In the genomic region with DNA sequence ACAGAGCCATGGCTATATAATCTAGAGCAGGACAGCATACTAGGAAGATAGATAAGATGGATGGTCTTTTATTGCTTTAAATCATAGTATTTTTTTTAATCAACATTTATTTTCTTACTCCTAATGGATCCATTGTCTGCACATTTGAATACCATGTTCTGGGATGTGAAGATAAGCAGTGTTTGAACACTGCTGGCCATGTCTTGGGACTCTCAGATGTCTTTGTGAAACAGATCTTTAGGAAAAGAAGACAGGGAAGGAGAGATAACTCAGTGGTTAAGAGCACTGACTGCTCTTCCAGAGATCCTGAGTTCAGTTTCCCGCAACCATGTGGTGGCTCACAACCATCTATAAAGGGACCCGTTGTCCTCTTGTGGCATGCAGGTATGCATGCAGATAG, we compare ENCODE assay signal across 31 mouse cellular contexts.
"Had no signal": no experiment of that assay in that cellular context is flagged by ENCODE, and none has a peak within 500 bp of the region (broad histone marks: within the 10 kb centered on the region; RNA-seq: fewer than 3 reads in every experiment).

No protein-coding gene starts in this region.

- H3K36me3 ChIP-seq: limb, embryonic 10.5 days; limb, embryonic 12.5 days; limb, embryonic 13.5 days; limb, embryonic 15.5 days; liver, embryonic 12.5 days; liver, embryonic 15.5 days; lung, embryonic 15.5 days; midbrain, embryonic 12.5 days; midbrain, embryonic 13.5 days; midbrain, embryonic 15.5 days; neural tube, embryonic 12.5 days; neural tube, embryonic 13.5 days had no signal

- H3K4me3 ChIP-seq: left cerebral cortex, adult 2 months; limb, embryonic 10.5 days; limb, embryonic 12.5 days; limb, embryonic 13.5 days; limb, embryonic 15.5 days; liver, embryonic 12.5 days; liver, embryonic 15.5 days; lung, embryonic 15.5 days; megakaryocyte, embryonic 14.5 days; midbrain, embryonic 12.5 days; midbrain, embryonic 13.5 days; midbrain, embryonic 15.5 days; myocyte; neural tube, embryonic 12.5 days; neural tube, embryonic 13.5 days had no signal

- H3K27me3 ChIP-seq: limb, embryonic 12.5 days; limb, embryonic 13.5 days; limb, embryonic 15.5 days; liver, embryonic 12.5 days; liver, embryonic 15.5 days; lung, embryonic 15.5 days; megakaryocyte, embryonic 14.5 days; midbrain, embryonic 12.5 days; midbrain, embryonic 13.5 days; midbrain, embryonic 15.5 days; neural tube, embryonic 12.5 days; neural tube, embryonic 13.5 days had no signal

- H3K9ac ChIP-seq: limb, embryonic 12.5 days; limb, embryonic 13.5 days; limb, embryonic 15.5 days; liver, embryonic 12.5 days; liver, embryonic 14.5 days; liver, embryonic 15.5 days; liver, postnatal 0 days; lung, embryonic 14.5 days; lung, embryonic 15.5 days; midbrain, embryonic 12.5 days; midbrain, embryonic 13.5 days; midbrain, embryonic 15.5 days; neural tube, embryonic 12.5 days; neural tube, embryonic 13.5 days had no signal

- DNase-seq: layer of hippocampus, postnatal 36 days; left cerebral cortex, postnatal 4 days; liver; liver, postnatal 0 days; lung, adult 18-20 months; lung, adult 2 months; lung, embryonic 14.5 days; lung, postnatal 10 days; lung, postnatal 14 days; lung, postnatal 36 days; lung, postnatal 4 days; midbrain, embryonic 14.5 days had no signal

- H3K9me3 ChIP-seq: limb, embryonic 10.5 days; limb, embryonic 12.5 days; limb, embryonic 13.5 days; limb, embryonic 15.5 days; liver, embryonic 12.5 days; liver, embryonic 15.5 days; lung, embryonic 15.5 days; megakaryocyte, embryonic 14.5 days; midbrain, embryonic 12.5 days; midbrain, embryonic 13.5 days; midbrain, embryonic 15.5 days; neural tube, embryonic 12.5 days; neural tube, embryonic 13.5 days had no signal

- ATAC-seq: liver, postnatal 0 days; lung, postnatal 0 days; midbrain, embryonic 13.5 days; midbrain, embryonic 15.5 days; midbrain, embryonic 16.5 days had no signal

- H3K27ac ChIP-seq: left cerebral cortex, adult 2 months; limb, embryonic 10.5 days; limb, embryonic 12.5 days; limb, embryonic 13.5 days; limb, embryonic 15.5 days; liver, embryonic 12.5 days; liver, embryonic 14.5 days; liver, embryonic 15.5 days; lung, embryonic 15.5 days; macrophage; midbrain, embryonic 12.5 days; midbrain, embryonic 13.5 days; midbrain, embryonic 15.5 days; neural tube, embryonic 12.5 days; neural tube, embryonic 13.5 days had no signal

- H3K4me2 ChIP-seq: limb, embryonic 12.5 days; limb, embryonic 13.5 days; limb, embryonic 15.5 days; liver, embryonic 12.5 days; liver, embryonic 15.5 days; lung, embryonic 14.5 days; lung, embryonic 15.5 days; midbrain, embryonic 12.5 days; midbrain, embryonic 13.5 days; midbrain, embryonic 15.5 days; neural tube, embryonic 12.5 days; neural tube, embryonic 13.5 days had no signal

- H3K4me1 ChIP-seq: limb, embryonic 10.5 days; limb, embryonic 12.5 days; limb, embryonic 13.5 days; limb, embryonic 15.5 days; liver, embryonic 15.5 days; lung, embryonic 15.5 days; midbrain, embryonic 12.5 days; neural tube, embryonic 12.5 days; neural tube, embryonic 13.5 days had no signal
